Mouse (Mus musculus) forebrain, embryonic 13.5 days (tissue): ENCODE measurements at regions not wholly inside any gene's neighbourhood (a gene's known extent, or its start where the extent isn't known, plus 50 kb on each side); places are given as distances from the start of the nearest gene placed in this dataset.

Experiments
- ATAC-seq: fragments of 200-750 bp; cut with Nextera tagmentation; 2 replicates; pipeline ENCODE4 v1.8.0; 2017
- H3K27ac ChIP-seq: fragments of 300-500 bp; sonication (generic); 2 replicates; pipeline ENCODE4 v1.5.1; 2015; ENCODE audit warnings: inconsistent platforms, mild to moderate bottlenecking, moderate library complexity
- H3K27me3 ChIP-seq: fragments of 300-500 bp; sonication (generic); 2 replicates; pipeline ENCODE4 v1.6.1; 2015; ENCODE audit warnings: mild to moderate bottlenecking, inconsistent platforms
- H3K36me3 ChIP-seq: fragments of 300-500 bp; sonication (generic); 2 replicates; pipeline ENCODE4 v1.6.1; 2015; ENCODE audit warnings: mild to moderate bottlenecking, inconsistent platforms; ENCODE audit not compliant: poor library complexity, severe bottlenecking
- H3K4me1 ChIP-seq: fragments of 300-500 bp; sonication (generic); 2 replicates; pipeline ENCODE4 v1.6.1; 2015; ENCODE audit warnings: inconsistent platforms
- H3K4me2 ChIP-seq: fragments of 300-500 bp; sonication (generic); 2 replicates; pipeline ENCODE4 v1.6.1; 2015; ENCODE audit warnings: inconsistent platforms, mild to moderate bottlenecking, moderate library complexity
- H3K4me3 ChIP-seq: fragments of 300-500 bp; sonication (generic); 2 replicates; pipeline ENCODE4 v1.5.1; 2015; ENCODE audit warnings: mild to moderate bottlenecking, inconsistent platforms
- H3K9ac ChIP-seq: fragments of 300-500 bp; sonication (generic); 2 replicates; pipeline ENCODE4 v1.6.1; 2015; ENCODE audit warnings: mild to moderate bottlenecking, inconsistent platforms
- H3K9me3 ChIP-seq: fragments of 300-500 bp; sonication (generic); replicated peaks from 2 replicates; pipeline ENCODE4 v1.6.1; 2016; ENCODE audit warnings: inconsistent platforms
- WGBS: fragments of 180-500 bp; shearing (Covaris S2); methylation state at CpG from one replicate; pipeline ENCODE4 v1.1.7; 2015; 5-methylcytosine and 5-hydroxymethylcytosine counted together

DNA sequence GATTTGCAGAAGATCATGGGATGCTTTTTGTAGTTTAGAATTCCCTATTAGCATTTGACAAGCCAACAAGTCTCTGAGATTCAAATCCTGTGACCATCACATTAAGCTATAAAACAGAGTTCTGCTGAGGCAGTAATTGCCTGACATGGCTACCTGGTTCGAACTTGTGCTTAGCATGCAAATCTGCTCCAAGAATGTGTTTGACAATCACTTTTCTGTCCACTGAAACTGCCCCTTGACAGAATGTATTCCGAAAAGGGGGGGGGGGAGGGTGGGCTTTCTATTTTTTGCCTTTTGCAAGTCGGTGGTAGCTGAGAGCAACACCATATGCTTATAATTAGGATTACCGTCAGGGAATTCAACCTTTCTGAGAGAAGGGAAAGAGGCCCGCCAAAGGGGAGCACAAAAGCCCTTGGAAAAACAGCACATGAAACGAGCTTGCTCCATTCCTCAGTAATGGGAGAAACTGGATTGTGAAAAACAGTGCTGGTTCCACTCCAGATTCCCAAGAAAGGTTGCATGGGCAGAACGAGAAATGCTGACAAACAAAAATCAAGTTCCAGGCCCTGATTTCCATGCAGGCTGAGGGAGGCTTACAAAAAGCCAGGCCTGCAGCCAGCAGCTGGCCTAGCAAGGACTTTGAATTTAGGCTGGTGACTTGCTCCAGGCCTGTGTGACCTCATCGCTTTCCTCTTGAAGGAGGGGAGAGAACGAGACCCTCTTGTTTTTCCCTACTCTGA, 176.1 kb upstream of the Ldb2 start:
- peak; percentile 88 for ATAC-seq
- WGBS: 9% methylated on average over 9 of the region's 9 CpGs
- no peak overlapping the region for H3K4me2 ChIP-seq

GRCm38 (mm10) chr5:44943023-44943921, 143.8 kb upstream of the Ldb2 start:
- Histone ChIP-seq H3K27ac (no peak overlapping the region), H3K9ac (no peak overlapping the region), H3K4me3 (no peak overlapping the region), H3K4me2 (no peak overlapping the region), H3K9me3 (no peaks in the 10 kb centered on the region), H3K36me3 (no peaks in the 10 kb centered on the region), H3K4me1 (peaks cover 5% of the 10 kb centered on the region; the same call in 1 of the 2 replicates), H3K27me3 (no peaks in the 10 kb centered on the region)
- ATAC-seq: no peak
- 62% methylated on average over 7 of the region's 7 CpGs for WGBS

More for the DNA sequence above, 176.1 kb upstream of the Ldb2 start:
- peak overlapping the region; percentile 66 for H3K27ac ChIP-seq
- H3K36me3 ChIP-seq: no peaks in the 10 kb centered on the region
- H3K27me3 ChIP-seq: no peaks in the 10 kb centered on the region
- no peaks in the 10 kb centered on the region for H3K9me3 ChIP-seq
- H3K4me3 ChIP-seq: no peak overlapping the region
- no peak overlapping the region for H3K9ac ChIP-seq
- peaks cover 12% of the 10 kb centered on the region for H3K4me1 ChIP-seq

GRCm38 (mm10) chr5:44942575-44942974, 143.1 kb upstream of the Ldb2 start:
- H3K27me3 ChIP-seq: no peaks in the 10 kb centered on the region
- 46% methylated on average over 2 of the region's 2 CpGs for WGBS
- no peaks in the 10 kb centered on the region for H3K9me3 ChIP-seq
- ATAC-seq: no peak
- H3K4me1 ChIP-seq: peaks cover 5% of the 10 kb centered on the region; the same call in 1 of the 2 replicates
- H3K9ac ChIP-seq: no peak overlapping the region
- H3K36me3 ChIP-seq: no peaks in the 10 kb centered on the region
- no peak overlapping the region for H3K27ac ChIP-seq
- no peak overlapping the region for H3K4me2 ChIP-seq
- no peak overlapping the region for H3K4me3 ChIP-seq

- Histone ChIP-seq H3K36me3 (no peaks in the 10 kb centered on the region), H3K9me3 (no peaks in the 10 kb centered on the region), H3K9ac (no peak overlapping the region), H3K27ac (no peak overlapping the region), H3K4me3 (no peak overlapping the region), H3K4me1 (no peaks in the 10 kb centered on the region), H3K4me2 (no peak overlapping the region), H3K27me3 (no peaks in the 10 kb centered on the region)
- no peak for ATAC-seq
- WGBS: 50% methylated on average over 2 of the region's 2 CpGs
These were observed 126.0 kb upstream of the Ldb2 start for GRCm38 (mm10) chr5:44925476-44925875.

GRCm38 (mm10) chr5:44922129-44922775, 122.8 kb upstream of the Ldb2 start:
- no peak overlapping the region for H3K9ac ChIP-seq
- no peaks in the 10 kb centered on the region for H3K9me3 ChIP-seq
- H3K4me1 ChIP-seq: no peaks in the 10 kb centered on the region
- WGBS: 79% methylated on average over 2 of the region's 2 CpGs
- H3K36me3 ChIP-seq: no peaks in the 10 kb centered on the region
- no peak overlapping the region for H3K4me2 ChIP-seq
- no peak overlapping the region for H3K27ac ChIP-seq
- H3K27me3 ChIP-seq: no peaks in the 10 kb centered on the region
- no peak overlapping the region for H3K4me3 ChIP-seq
- ATAC-seq: no peak

DNA sequence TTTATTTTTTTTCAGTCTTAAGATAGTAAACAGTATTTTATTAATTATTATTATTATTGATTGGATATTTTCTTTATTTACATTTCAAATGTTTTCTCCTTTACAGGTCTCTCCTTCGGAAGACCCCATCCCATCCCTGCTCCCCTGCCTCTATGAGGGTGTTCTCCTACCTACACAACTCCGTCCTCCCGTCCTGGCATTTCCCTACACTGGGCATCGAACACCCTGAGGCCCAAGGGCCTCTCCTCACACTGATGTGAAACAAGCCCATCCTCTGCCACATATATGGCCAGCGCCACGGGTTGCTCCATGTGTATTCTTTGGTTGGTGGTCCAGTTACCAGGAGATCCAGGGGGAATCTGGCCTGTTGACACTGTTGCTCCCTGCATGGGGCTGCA, 118.3 kb upstream of the Ldb2 start:
- Histone ChIP-seq H3K27me3 (no peaks in the 10 kb centered on the region), H3K27ac (no peak overlapping the region), H3K9ac (no peak overlapping the region), H3K36me3 (no peaks in the 10 kb centered on the region), H3K4me2 (peak overlapping the region; percentile 46; the same call in 1 of the 2 replicates), H3K4me1 (no peaks in the 10 kb centered on the region), H3K9me3 (no peaks in the 10 kb centered on the region), H3K4me3 (no peak overlapping the region)
- peak; percentile 65 for ATAC-seq
- WGBS: 88% methylated on average over 6 of the region's 6 CpGs

GRCm38 (mm10) chr5:44917173-44917815, 117.8 kb upstream of the Ldb2 start:
- H3K4me2 ChIP-seq: peak overlapping the region; percentile 46
- no peaks in the 10 kb centered on the region for H3K9me3 ChIP-seq
- peak overlapping the region; percentile 20; the same call in 1 of the 2 replicates for H3K4me3 ChIP-seq
- peak; percentile 65 for ATAC-seq
- no peaks in the 10 kb centered on the region for H3K36me3 ChIP-seq
- no peak overlapping the region for H3K27ac ChIP-seq
- H3K27me3 ChIP-seq: no peaks in the 10 kb centered on the region
- no peaks in the 10 kb centered on the region for H3K4me1 ChIP-seq
- WGBS: 22% methylated on average over 16 of the region's 16 CpGs
- no peak overlapping the region; the same call in 1 of the 2 replicates for H3K9ac ChIP-seq

DNA sequence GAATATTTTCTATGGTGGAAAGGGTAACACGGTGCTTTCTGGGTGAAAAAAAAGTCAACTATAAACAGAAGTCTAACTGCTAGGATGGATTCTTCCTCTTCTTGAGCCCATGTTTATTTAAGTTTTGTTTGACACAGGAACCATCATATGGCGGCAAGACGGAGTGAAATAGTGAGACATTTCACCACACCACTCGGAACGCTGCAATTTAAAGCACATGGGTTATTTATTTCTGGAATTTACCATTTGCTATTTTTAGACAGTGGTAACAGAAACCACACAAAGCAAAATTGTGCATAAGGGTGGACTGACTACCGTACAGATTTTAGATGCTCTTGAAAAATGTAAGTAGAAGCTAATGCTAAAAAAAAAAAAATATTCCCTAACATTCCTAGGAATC, 103.1 kb upstream of the Ldb2 start:
- Histone ChIP-seq H3K4me2 (no peak overlapping the region), H3K9me3 (no peaks in the 10 kb centered on the region), H3K27ac (no peak overlapping the region), H3K27me3 (no peaks in the 10 kb centered on the region), H3K9ac (no peak overlapping the region), H3K4me3 (no peak overlapping the region), H3K36me3 (no peaks in the 10 kb centered on the region), H3K4me1 (no peaks in the 10 kb centered on the region)
- WGBS: 90% methylated on average over 6 of the region's 6 CpGs
- ATAC-seq: no peak

DNA sequence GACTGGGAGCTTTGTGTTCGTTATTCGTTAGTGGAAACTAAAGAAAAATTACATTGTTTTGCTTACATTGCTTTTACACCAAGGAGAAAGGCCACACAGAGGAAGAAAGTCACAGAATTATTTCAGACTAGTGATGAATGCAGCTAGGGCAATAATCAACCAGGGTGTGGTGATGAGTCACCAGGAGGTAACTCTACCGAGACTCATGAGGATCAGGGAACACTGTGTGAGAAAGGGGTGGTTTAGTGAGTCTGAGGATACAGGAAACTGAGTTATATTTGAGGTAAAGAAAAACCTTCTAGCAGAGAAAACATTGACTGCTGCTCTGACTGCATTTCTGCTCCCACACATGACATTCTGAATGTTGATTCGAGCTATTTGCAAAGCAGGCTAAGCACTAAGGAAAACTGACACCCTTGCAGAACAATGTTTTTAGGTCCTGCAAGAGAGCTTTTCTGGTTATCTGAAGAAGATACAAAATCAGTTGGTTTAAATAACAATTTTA, 87.1 kb upstream of the Ldb2 start:
- no peak overlapping the region for H3K9ac ChIP-seq
- H3K27me3 ChIP-seq: no peaks in the 10 kb centered on the region
- ATAC-seq: no peak
- H3K4me1 ChIP-seq: no peaks in the 10 kb centered on the region
- H3K36me3 ChIP-seq: no peaks in the 10 kb centered on the region
- WGBS: 87% methylated on average over 4 of the region's 4 CpGs
- H3K9me3 ChIP-seq: no peaks in the 10 kb centered on the region
- H3K4me2 ChIP-seq: no peak overlapping the region
- H3K4me3 ChIP-seq: no peak overlapping the region
- no peak overlapping the region for H3K27ac ChIP-seq

DNA sequence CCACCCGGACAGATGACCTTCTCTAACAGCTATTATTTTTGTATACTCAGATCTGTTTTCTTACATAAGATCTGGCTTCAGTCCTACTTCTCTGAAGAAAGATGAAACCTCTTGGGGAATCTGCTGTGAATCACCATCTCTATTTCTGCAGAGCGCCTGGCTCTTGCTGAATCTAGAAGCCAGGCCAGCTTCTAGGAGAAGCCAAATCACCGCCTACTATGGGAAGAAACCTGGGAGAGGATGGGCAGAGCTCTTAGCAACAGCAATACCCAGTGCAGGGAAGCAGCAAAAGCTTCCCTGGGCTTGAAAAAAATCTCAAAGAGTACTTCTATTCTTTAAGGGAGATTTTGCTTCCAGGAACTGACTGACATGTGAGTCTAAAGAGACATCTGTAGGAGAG, 77.5 kb upstream of the Ldb2 start:
- Histone ChIP-seq H3K4me2 (no peak overlapping the region), H3K27me3 (no peaks in the 10 kb centered on the region), H3K27ac (no peak overlapping the region), H3K4me1 (no peaks in the 10 kb centered on the region), H3K9me3 (no peaks in the 10 kb centered on the region), H3K36me3 (no peaks in the 10 kb centered on the region), H3K9ac (no peak overlapping the region), H3K4me3 (no peak overlapping the region)
- WGBS: 80% methylated on average over 3 of the region's 3 CpGs
- no peak for ATAC-seq

GRCm38 (mm10) chr5:44872243-44872642, 72.8 kb upstream of the Ldb2 start:
- Histone ChIP-seq H3K27ac (no peak overlapping the region), H3K9me3 (no peaks in the 10 kb centered on the region), H3K27me3 (no peaks in the 10 kb centered on the region), H3K36me3 (no peaks in the 10 kb centered on the region), H3K9ac (no peak overlapping the region), H3K4me1 (no peaks in the 10 kb centered on the region), H3K4me3 (no peak overlapping the region), H3K4me2 (no peak overlapping the region)
- WGBS: 55% methylated on average over 7 of the region's 7 CpGs
- ATAC-seq: no peak
